Mouse (Mus musculus) ES-Bruce4 (cell line): ENCODE results near the gene Btbd7. TPM values are rescaled to one million over a fixed set of nuclear protein-coding genes. Genes with fewer than 3 reads are reported as not detected.
A peak's percentile ranks its signal among the peaks of the same experiment; 100 is the strongest.

ENCODE experiments used
- H3K27ac ChIP-seq: 2 replicates; pipeline ENCODE4 v1.5.1; 2012; ENCODE audit warnings: low read length, inconsistent platforms; ENCODE audit not compliant: insufficient read depth
- H3K27me3 ChIP-seq: 2 replicates; pipeline ENCODE4 v1.6.1; 2012; ENCODE audit warnings: mild to moderate bottlenecking, low read length, inconsistent platforms; ENCODE audit not compliant: control insufficient read depth, poor library complexity, insufficient read depth, severe bottlenecking
- H3K36me3 ChIP-seq: 2 replicates; pipeline ENCODE4 v1.6.1; 2012; ENCODE audit warnings: inconsistent platforms, mild to moderate bottlenecking, low read length, moderate library complexity; ENCODE audit not compliant: control insufficient read depth, poor library complexity, insufficient read depth, severe bottlenecking
- H3K4me1 ChIP-seq: one replicate; pipeline ENCODE4 v1.8.1; 2011; ENCODE audit warnings: low read length; ENCODE audit not compliant: control insufficient read depth, insufficient read depth
- H3K4me3 ChIP-seq: 2 replicates; pipeline ENCODE4 v1.5.1; 2011; ENCODE audit warnings: low read depth, mild to moderate bottlenecking, low read length
- H3K9ac ChIP-seq: 2 replicates; pipeline ENCODE4 v1.6.1; 2012; ENCODE audit warnings: low read depth, mild to moderate bottlenecking, inconsistent platforms; ENCODE audit not compliant: poor library complexity, severe bottlenecking
- H3K9me3 ChIP-seq: replicated peaks from 2 replicates; pipeline ENCODE4 v1.6.1; 2012; ENCODE audit warnings: mild to moderate bottlenecking, low read length, inconsistent platforms; ENCODE audit not compliant: control insufficient read depth, poor library complexity, insufficient read depth, severe bottlenecking
- CTCF ChIP-seq: IDR thresholded peaks from one replicate; pipeline ENCODE4 v1.8.1; 2011; ENCODE audit warnings: low read depth, low read length
- EP300 ChIP-seq: IDR thresholded peaks from 2 replicates; pipeline ENCODE4 v1.6.1; 2011; ENCODE audit warnings: low read depth, low read length; ENCODE audit not compliant: insufficient read depth
- POLR2A ChIP-seq: IDR thresholded peaks from one replicate; pipeline ENCODE4 v1.8.1; 2011; ENCODE audit warnings: low read length; ENCODE audit not compliant: insufficient read depth
- polyA plus RNA-seq: library from polyadenylated mRNA; stranded (reverse); fragments of >200 nt; gene quantifications from 2 replicates; pipeline ENCODE4 v1.2.4, GENCODE M21; 2011; ENCODE audit warnings: low read depth; ENCODE audit not compliant: missing spikeins, insufficient read depth, insufficient read length

Btbd7 gene
- polyA plus RNA-seq, 1 experiment, result 35.5 TPM

GRCm38 (mm10) chr12:102761668-102762067, 116.6 kb downstream of the Btbd7 start:
- Histone ChIP-seq H3K9me3 (no peaks in the 10 kb centered on the region), H3K27me3 (no peaks in the 10 kb centered on the region), H3K4me3 (no peak overlapping the region), H3K27ac (no peak overlapping the region), H3K4me1 (no peaks in the 10 kb centered on the region), H3K36me3 (peaks cover 39% of the 10 kb centered on the region), H3K9ac (no peak overlapping the region)
- no peak for TF ChIP-seq CTCF

GRCm38 (mm10) chr12:102758936-102759335, 119.3 kb downstream of the Btbd7 start:
- Histone ChIP-seq H3K4me3 (peak overlapping the region; percentile 85), H3K9me3 (no peaks in the 10 kb centered on the region), H3K27me3 (no peaks in the 10 kb centered on the region), H3K27ac (peak overlapping the region; percentile 99), H3K4me1 (no peaks in the 10 kb centered on the region), H3K9ac (peak overlapping the region; percentile 60), H3K36me3 (peaks cover 22% of the 10 kb centered on the region)
- no peak for TF ChIP-seq CTCF
- no peak for TF ChIP-seq POLR2A
- TF ChIP-seq EP300, result peak; percentile 94

GRCm38 (mm10) chr12:102758403-102758756, 119.9 kb downstream of the Btbd7 start, which contains the start of gene Gm20604:
TSS of gene Gm20604 (minus strand) at chr12:102758672.
- peak within 1 kb of the TSS; percentile 99 for H3K4me3 ChIP-seq
- H3K36me3 ChIP-seq, result peaks cover 19% of the 10 kb centered on the region
- H3K9me3 ChIP-seq, result no peaks in the 10 kb centered on the region
- no peaks in the 10 kb centered on the region for H3K27me3 ChIP-seq
- H3K9ac ChIP-seq, result peak within 1 kb of the TSS; percentile 60
- TF ChIP-seq CTCF, result no peak
- no peak for TF ChIP-seq POLR2A
- no peak for TF ChIP-seq EP300
- H3K4me1 ChIP-seq, result no peaks in the 10 kb centered on the region
- peak within 1 kb of the TSS; percentile 99 for H3K27ac ChIP-seq

DNA sequence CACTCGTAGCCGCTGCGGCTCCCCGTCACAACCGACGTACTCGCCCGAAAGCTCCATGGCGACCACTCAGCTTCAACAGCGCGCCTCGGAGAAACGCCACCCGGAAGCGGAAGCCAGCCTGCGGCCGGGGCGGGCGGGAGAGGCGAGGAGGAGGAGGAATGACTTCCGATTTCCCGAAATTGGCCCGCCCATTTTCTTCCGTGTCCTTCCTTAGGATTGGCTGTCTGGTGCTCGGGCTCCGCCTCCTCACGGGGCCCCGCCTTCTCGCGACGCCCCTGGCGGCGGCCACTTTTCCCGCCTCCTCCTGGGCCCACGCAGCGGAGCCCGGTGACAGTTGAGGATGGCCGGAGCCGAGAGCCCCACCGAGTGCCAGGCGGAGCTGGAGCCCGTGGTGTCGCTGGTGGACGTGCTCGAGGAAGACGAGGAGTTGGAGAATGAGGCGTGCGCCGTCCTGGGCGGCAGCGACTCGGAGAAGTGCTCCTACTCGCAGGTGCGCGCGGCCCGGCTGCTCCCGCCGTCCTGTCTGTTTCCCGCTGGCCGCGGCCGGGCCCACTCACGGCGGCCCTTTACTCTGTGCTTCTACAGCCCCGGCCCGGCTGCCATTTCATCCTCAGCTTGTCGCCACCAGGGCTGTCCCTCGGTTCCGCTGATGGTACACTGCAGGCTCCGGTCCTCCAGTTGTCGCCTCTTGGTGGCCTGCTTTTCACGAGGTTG, 120.4 kb downstream of the Btbd7 start, which contains the start of the genes Gm28051, Gon7 and Ubr7:
Gene Gm28051 (minus strand): TSS at position 77 of the 714 bp plus-strand sequence.
Gene Gon7 (minus strand): TSS at position 115 of the 714 bp plus-strand sequence.
Gene Ubr7 (plus strand): TSS at position 279 of the 714 bp plus-strand sequence.
- Histone ChIP-seq H3K36me3 (peaks cover 19% of the 10 kb centered on the region), H3K27ac (peak within 1 kb of the TSS; percentile 99), H3K9me3 (no peaks in the 10 kb centered on the region), H3K4me3 (peak within 1 kb of the TSS; percentile 99), H3K9ac (peak within 1 kb of the TSS; percentile 60), H3K27me3 (no peaks in the 10 kb centered on the region), H3K4me1 (no peaks in the 10 kb centered on the region)
- no peak for TF ChIP-seq POLR2A
- no peak for TF ChIP-seq CTCF
- TF ChIP-seq EP300, result no peak

GRCm38 (mm10) chr12:102757055-102757688, 121.1 kb downstream of the Btbd7 start:
- no peaks in the 10 kb centered on the region for H3K27me3 ChIP-seq
- H3K9ac ChIP-seq, result peak overlapping the region; percentile 60
- peaks cover 13% of the 10 kb centered on the region for H3K36me3 ChIP-seq
- TF ChIP-seq EP300 (no peak), CTCF (no peak), POLR2A (no peak)
- peak overlapping the region; percentile 99 for H3K4me3 ChIP-seq
- H3K27ac ChIP-seq, result peak overlapping the region; percentile 57
- no peaks in the 10 kb centered on the region for H3K4me1 ChIP-seq
- no peaks in the 10 kb centered on the region for H3K9me3 ChIP-seq

DNA sequence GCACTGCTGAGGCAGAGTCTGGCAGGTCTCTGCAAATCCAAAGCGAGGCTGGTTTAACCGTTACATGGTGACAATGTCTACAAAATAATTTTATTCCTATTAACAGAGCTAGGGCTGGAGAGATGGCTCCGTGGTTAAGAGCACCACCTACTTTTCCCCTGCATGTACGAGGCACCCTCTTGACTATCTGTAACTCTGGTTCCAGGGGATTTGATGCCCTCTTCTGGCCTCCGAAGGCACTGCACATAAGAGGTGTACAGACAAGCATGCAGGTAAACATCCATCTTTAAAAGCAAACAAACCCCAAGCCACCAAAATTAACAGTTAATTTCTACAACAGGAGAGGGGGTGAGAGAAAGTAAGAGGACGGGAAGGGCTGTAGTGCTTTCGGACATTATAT, 122.0 kb downstream of the Btbd7 start:
- no peak overlapping the region; the same call in 1 of the 2 replicates for H3K9ac ChIP-seq
- peaks cover 10% of the 10 kb centered on the region for H3K36me3 ChIP-seq

More for the DNA sequence above, 122.0 kb downstream of the Btbd7 start:
- peak overlapping the region; percentile 99 for H3K4me3 ChIP-seq
- TF ChIP-seq POLR2A (no peak), CTCF (peak; percentile 27)
- H3K4me1 ChIP-seq, result no peaks in the 10 kb centered on the region
- no peaks in the 10 kb centered on the region for H3K27me3 ChIP-seq
- H3K9me3 ChIP-seq, result no peaks in the 10 kb centered on the region
- no peak overlapping the region for H3K27ac ChIP-seq
